Mouse (Mus musculus): Measurements from ENCODE around the gene Olfr794.

Olfr794 gene

GRCm38 (mm10) chr10:129567355-129567754 is at the start of gene Olfr794:
Olfr794 (plus strand) TSS chr10:129567655.
- DNase-seq = no peak

GRCm38 (mm10) chr10:129521492-129521891 is 46.0 kb upstream of the Olfr794 start, which contains the start of gene Olfr791:
Olfr791 (plus strand) TSS chr10:129521792.
- DNase-seq = no peak

- no peak for DNase-seq
These were observed 28.6 kb upstream of the Olfr794 start, which contains the start of gene Olfr792 for GRCm38 (mm10) chr10:129538862-129539261. Olfr792 (plus strand) TSS chr10:129539162.

- DNase-seq = peak; percentile 1
These were observed 18.1 kb upstream of the Olfr794 start for GRCm38 (mm10) chr10:129549354-129549753.

- no peak for DNase-seq
These were observed 9.6 kb downstream of the Olfr794 start for GRCm38 (mm10) chr10:129577066-129577465.

- DNase-seq = no peak
These were observed 45.0 kb downstream of the Olfr794 start, which contains the start of gene Olfr796 for GRCm38 (mm10) chr10:129612470-129612869. Olfr796 (minus strand) TSS chr10:129612570.

- no peak for DNase-seq
These were observed 54.3 kb downstream of the Olfr794 start for GRCm38 (mm10) chr10:129621724-129622123.
